Mouse (Mus musculus): Measurements from ENCODE around the gene Abat. TPM values are rescaled to one million over a fixed set of nuclear protein-coding genes. Genes with fewer than 3 reads are reported as not detected.

The Abat gene
- total RNA-seq, 1 experiment from 2014 or later: 1.1 TPM

- ATAC-seq (replicated peaks in 1 of 2; ENCODE audit: insufficient read depth in 1 of 2, low FRiP score in 2 of 2, low TSS enrichment in 1 of 2, low read depth in 1 of 2, poor library complexity in 2 of 2, severe bottlenecking in 2 of 2): no peak
Measured at GRCm38 (mm10) chr16:8564836-8565235, 51.6 kb downstream of the Abat start.

DNA sequence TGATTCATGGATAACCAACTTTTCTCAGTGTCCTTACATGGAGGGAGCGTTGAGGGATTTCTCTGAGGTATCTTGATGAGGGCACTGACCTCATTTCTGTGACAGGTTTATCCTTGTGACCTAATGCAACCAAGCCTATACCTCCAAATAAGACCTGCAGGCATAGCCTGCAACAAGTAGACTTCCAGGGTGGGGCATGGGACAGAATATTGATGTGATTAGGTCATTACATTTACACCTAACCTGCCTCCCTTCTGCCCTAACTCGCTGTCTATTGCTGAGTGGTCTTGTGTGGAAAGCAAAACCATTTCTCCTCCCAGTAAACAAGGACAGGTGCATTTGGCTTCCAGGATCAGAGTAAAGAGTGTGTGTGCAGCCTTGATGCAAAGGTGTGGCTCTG is 52.3 kb downstream of the Abat start:
- no peak for ATAC-seq (replicated peaks in 1 of 2; ENCODE audit: insufficient read depth in 1 of 2, low FRiP score in 2 of 2, low TSS enrichment in 1 of 2, low read depth in 1 of 2, poor library complexity in 2 of 2, severe bottlenecking in 2 of 2)

GRCm38 (mm10) chr16:8566115-8566711 is 53.0 kb downstream of the Abat start:
- ATAC-seq (replicated peaks in 1 of 2; ENCODE audit: insufficient read depth in 1 of 2, low FRiP score in 2 of 2, low TSS enrichment in 1 of 2, low read depth in 1 of 2, poor library complexity in 2 of 2, severe bottlenecking in 2 of 2): no peak

- ATAC-seq (replicated peaks in 1 of 2; ENCODE audit: insufficient read depth in 1 of 2, low FRiP score in 2 of 2, low TSS enrichment in 1 of 2, low read depth in 1 of 2, poor library complexity in 2 of 2, severe bottlenecking in 2 of 2): no peak
Measured at GRCm38 (mm10) chr16:8568881-8569280, 55.7 kb downstream of the Abat start.

GRCm38 (mm10) chr16:8570336-8570735 is 57.1 kb downstream of the Abat start:
- no peak for ATAC-seq (replicated peaks in 1 of 2; ENCODE audit: insufficient read depth in 1 of 2, low FRiP score in 2 of 2, low TSS enrichment in 1 of 2, low read depth in 1 of 2, poor library complexity in 2 of 2, severe bottlenecking in 2 of 2)

- ATAC-seq (replicated peaks in 1 of 2; ENCODE audit: insufficient read depth in 1 of 2, low FRiP score in 2 of 2, low TSS enrichment in 1 of 2, low read depth in 1 of 2, poor library complexity in 2 of 2, severe bottlenecking in 2 of 2): no peak
Measured at GRCm38 (mm10) chr16:8570901-8571615, 57.8 kb downstream of the Abat start.

DNA sequence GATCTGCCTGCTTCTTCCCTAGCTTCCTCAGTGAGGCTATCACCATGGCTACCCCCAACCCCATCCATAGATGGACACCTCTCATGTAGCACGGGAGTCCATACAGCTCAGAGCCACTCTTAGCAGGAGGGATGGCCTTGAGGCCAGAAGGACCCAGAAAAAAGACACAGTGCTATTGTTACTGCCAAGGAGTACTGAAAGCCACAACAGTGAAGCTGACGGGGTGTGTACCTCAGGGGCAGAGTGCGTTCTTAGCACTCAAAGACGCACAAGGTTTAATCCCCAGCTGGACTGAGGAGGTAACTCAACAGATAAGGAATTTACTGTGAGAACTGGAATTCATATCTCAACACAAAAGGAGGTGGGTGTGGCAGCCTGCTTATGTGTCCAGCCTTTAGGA is 59.8 kb downstream of the Abat start:
- no peak for ATAC-seq (replicated peaks in 1 of 2; ENCODE audit: insufficient read depth in 1 of 2, low FRiP score in 2 of 2, low TSS enrichment in 1 of 2, low read depth in 1 of 2, poor library complexity in 2 of 2, severe bottlenecking in 2 of 2)

- ATAC-seq (replicated peaks in 1 of 2; ENCODE audit: insufficient read depth in 1 of 2, low FRiP score in 2 of 2, low TSS enrichment in 1 of 2, low read depth in 1 of 2, poor library complexity in 2 of 2, severe bottlenecking in 2 of 2): no peak
Measured at GRCm38 (mm10) chr16:8573751-8574150, 60.5 kb downstream of the Abat start.

DNA sequence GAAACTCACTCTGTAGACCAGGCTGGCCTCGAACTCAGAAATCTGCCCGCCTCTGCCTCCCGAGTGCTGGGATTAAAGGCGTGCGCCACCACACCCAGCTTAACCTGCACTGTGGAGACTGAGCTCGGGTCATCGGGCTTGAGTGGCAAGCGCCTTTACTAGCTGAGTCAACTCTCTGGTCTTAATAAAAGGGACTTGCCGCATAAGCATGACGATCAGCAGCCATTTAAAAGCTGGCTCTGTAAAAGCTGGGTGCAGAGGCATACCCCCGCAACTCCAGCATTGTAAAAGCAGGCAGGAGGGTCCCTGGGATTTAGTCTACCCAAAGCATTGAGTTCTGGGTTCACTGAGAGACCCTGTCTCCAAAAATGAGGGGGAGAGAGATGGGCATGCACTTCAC is 61.1 kb downstream of the Abat start:
- ATAC-seq (replicated peaks in 1 of 2; ENCODE audit: insufficient read depth in 1 of 2, low FRiP score in 2 of 2, low TSS enrichment in 1 of 2, low read depth in 1 of 2, poor library complexity in 2 of 2, severe bottlenecking in 2 of 2): no peak

DNA sequence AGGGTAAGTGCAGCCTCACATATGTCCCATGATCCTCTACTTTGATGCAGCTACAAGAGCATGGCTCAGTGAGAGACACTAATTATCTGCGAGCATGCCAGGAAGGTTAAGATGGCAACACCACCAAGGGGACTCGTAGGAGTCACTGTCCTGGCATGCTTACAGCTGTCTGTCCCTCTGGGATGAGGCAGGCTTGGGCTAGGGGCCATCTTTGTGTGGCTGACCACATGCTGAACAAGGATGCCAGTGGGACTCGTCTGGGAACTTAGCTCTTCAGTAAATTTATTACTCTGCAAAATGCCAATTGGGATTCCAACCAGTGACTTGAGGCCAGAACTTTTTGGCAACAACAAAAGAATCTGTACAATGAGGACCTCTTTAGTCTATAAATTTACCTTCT is 62.9 kb downstream of the Abat start:
- ATAC-seq (replicated peaks in 1 of 2; ENCODE audit: insufficient read depth in 1 of 2, low FRiP score in 2 of 2, low TSS enrichment in 1 of 2, low read depth in 1 of 2, poor library complexity in 2 of 2, severe bottlenecking in 2 of 2): no peak

- no peak for ATAC-seq (replicated peaks in 1 of 2; ENCODE audit: insufficient read depth in 1 of 2, low FRiP score in 2 of 2, low TSS enrichment in 1 of 2, low read depth in 1 of 2, poor library complexity in 2 of 2, severe bottlenecking in 2 of 2)
Measured at GRCm38 (mm10) chr16:8576901-8577300, 63.7 kb downstream of the Abat start.

DNA sequence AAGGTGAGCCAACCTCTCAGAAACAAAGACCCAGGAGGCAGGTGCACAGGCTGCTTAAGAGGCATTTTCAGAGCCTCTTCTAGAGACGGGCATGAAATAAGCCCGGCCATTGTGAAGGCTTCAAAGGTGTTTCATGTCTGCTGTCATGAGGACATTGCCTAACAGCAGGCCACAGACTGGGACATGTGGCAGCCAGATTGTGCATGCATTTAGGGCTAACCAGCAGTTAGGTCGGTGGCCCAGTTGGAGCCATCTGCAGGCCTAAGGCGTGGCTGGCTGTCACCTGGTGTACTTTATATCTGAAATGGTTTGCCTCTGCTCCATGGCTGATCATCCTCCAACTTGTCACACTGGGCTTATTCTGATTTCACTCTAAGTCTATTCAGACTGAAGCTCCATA is 65.1 kb downstream of the Abat start:
- ATAC-seq (replicated peaks in 1 of 2; ENCODE audit: insufficient read depth in 1 of 2, low FRiP score in 2 of 2, low TSS enrichment in 1 of 2, low read depth in 1 of 2, poor library complexity in 2 of 2, severe bottlenecking in 2 of 2): no peak

DNA sequence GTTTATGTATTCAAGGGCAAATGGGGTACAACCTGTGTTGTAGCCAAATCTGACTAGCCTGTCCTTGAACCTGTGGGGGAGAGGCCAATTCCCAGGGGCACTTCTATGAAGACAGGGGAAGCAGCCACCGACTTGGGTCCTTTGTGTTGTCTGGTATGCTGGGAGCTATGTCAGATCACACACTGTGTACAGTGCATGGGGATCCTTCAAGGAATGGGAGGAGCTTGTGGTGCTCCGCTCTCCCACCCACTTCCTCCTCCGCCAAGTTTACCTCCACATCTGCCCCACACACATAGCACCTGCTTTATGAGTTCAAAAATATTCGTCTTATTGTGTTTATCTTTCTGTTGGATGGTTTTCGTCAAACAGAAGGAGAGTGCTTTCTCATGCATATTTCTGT is 66.3 kb downstream of the Abat start:
- no peak; a peak in 1 of 4 replicates for ATAC-seq (replicated peaks in 1 of 2; ENCODE audit: insufficient read depth in 1 of 2, low FRiP score in 2 of 2, low TSS enrichment in 1 of 2, low read depth in 1 of 2, poor library complexity in 2 of 2, severe bottlenecking in 2 of 2)

- no peak for ATAC-seq (replicated peaks in 1 of 2; ENCODE audit: insufficient read depth in 1 of 2, low FRiP score in 2 of 2, low TSS enrichment in 1 of 2, low read depth in 1 of 2, poor library complexity in 2 of 2, severe bottlenecking in 2 of 2)
Measured at GRCm38 (mm10) chr16:8581661-8582239, 68.5 kb downstream of the Abat start.

DNA sequence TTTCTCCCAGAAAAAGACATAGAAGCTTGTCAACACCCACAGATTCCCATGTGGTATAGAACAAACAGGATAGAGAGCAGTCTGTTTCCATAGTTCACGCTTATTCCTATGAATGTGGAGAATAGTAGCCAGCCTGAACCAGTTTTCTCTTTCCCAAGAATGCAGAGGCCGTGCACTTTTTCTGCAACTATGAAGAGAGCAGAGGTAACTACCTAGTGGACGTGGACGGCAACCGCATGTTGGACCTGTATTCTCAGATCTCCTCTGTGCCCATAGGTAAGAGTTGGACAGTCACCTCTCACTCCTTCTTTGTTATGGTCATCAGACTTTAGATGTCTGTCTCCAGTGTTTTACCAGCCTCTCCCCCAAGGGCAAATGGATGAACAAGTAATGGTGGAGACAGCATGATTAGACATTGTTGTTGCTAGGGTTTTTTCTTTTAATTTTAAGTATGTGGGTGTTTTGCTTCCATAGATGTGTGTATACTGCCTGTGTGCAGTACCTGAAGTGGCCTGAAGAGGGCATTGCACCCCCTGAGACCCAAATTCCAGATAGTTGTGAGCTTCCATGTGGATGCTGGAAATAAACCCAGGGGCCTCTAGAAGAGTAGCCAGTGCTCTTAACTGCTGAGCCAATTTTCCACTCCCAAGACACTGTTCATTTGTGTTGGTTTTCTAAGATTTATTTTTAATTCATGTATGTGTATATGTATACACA is 69.5 kb downstream of the Abat start:
- ATAC-seq (replicated peaks in 1 of 2; ENCODE audit: insufficient read depth in 1 of 2, low FRiP score in 2 of 2, low TSS enrichment in 1 of 2, low read depth in 1 of 2, poor library complexity in 2 of 2, severe bottlenecking in 2 of 2): no peak

GRCm38 (mm10) chr16:8584248-8584647 is 71.0 kb downstream of the Abat start:
- no peak for ATAC-seq (replicated peaks in 1 of 2; ENCODE audit: insufficient read depth in 1 of 2, low FRiP score in 2 of 2, low TSS enrichment in 1 of 2, low read depth in 1 of 2, poor library complexity in 2 of 2, severe bottlenecking in 2 of 2)

DNA sequence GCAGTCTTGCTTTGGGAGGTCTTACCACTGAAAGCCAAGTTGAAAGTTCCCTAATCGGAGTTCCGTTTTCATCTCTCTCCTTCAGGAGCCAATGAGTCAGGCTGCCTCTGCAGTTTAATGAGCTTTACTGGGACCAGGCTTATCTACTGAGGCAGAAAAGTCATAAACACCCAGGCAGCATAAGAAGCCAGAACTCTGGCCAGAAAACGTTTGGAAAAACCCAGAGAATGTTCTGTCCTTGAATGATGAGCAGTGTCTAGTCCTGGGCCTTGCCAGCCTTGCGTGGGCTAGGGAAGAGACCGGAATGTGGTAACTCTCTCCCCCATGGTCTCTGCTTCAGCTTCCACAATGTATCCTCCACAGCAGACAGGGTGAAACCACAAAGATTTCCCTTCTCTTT is 71.8 kb downstream of the Abat start:
- ATAC-seq (replicated peaks in 1 of 2; ENCODE audit: insufficient read depth in 1 of 2, low FRiP score in 2 of 2, low TSS enrichment in 1 of 2, low read depth in 1 of 2, poor library complexity in 2 of 2, severe bottlenecking in 2 of 2): no peak

DNA sequence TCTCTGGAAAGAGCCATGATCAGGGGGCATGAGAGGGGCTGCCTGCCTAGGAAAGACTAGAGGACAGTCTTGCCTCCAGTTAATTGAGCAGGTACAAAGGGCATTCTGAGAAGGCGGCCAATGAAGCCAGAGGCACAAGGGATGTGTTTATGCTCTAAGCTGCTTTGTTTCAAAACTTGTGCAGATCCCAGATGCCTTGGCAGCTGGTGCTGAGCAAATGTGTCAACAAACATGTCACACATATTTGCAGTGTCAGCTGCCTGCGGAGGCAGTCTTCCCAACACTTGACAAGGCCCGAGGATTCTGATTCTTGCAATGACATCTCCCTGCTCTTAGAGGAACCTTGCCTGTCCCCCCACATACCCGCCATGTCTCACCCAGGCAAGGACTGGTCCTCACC is 82.2 kb downstream of the Abat start:
- no peak for ATAC-seq (replicated peaks in 1 of 2; ENCODE audit: insufficient read depth in 1 of 2, low FRiP score in 2 of 2, low TSS enrichment in 1 of 2, low read depth in 1 of 2, poor library complexity in 2 of 2, severe bottlenecking in 2 of 2)
